Mouse (Mus musculus): ENCODE measurements at regions not wholly inside any gene's neighbourhood (a gene's known extent, or its start where the extent isn't known, plus 50 kb on each side); places are given as distances from the start of the nearest gene placed in this dataset.

DNA sequence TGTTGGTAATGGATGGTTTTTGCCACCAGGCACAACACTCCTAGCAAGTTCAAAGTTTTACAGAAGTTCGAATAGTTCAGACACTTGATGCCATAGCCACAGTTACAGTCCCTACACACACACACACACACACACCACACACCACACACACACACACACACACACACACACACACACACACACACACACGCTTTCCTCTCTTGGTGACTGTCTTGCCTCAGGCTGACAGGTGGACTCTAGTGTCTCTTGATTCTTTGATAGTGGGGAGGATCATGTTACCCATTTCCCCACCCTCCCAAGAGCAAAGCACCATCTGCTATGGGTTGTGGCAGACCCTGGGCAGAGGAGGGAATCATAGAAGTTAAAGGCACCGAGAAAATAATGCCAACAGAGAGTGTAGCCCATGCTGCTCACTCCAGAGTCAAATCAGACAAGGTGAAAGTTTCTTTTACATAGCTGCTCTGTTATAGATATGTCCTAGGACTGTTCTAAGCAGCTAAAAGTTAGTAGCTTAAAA is 75.9 kb downstream of the Klhl25 start:
- Histone ChIP-seq H3K36me3 (ENCODE audit: control insufficient read depth, insufficient read depth, low read length, poor library complexity, severe bottlenecking) (no peaks in the 10 kb centered on the region), H3K27me3 (ENCODE audit: control insufficient read depth, insufficient read depth, low read length, poor library complexity, severe bottlenecking) (no peaks in the 10 kb centered on the region)
- DNase-seq (ENCODE audit: low read depth, low spot score), result no peak

DNA sequence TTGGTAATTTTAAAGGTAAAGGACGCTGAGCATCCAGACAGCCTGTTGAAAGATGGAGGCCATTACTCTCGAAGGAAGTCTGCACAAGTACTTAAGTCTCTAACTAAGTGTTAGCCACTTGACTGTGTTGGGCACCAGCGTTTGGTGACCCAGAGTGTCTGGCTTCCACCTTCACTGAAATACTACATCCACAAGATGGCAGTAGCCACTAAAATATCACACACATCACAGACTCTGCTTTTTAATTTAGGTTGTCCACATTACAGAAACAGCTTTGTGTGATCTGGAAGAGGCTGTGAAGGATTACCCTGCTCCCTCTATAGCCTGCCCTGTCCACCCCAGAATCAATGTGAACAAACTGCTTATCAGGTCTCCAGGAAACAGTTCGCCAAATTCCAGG is 79.4 kb downstream of the Klhl25 start:
- Histone ChIP-seq H3K36me3 (ENCODE audit: control insufficient read depth, insufficient read depth, low read length, poor library complexity, severe bottlenecking) (no peaks in the 10 kb centered on the region), H3K27me3 (ENCODE audit: control insufficient read depth, insufficient read depth, low read length, poor library complexity, severe bottlenecking) (no peaks in the 10 kb centered on the region)
- DNase-seq (ENCODE audit: low read depth, low spot score), result peak; percentile 20

DNA sequence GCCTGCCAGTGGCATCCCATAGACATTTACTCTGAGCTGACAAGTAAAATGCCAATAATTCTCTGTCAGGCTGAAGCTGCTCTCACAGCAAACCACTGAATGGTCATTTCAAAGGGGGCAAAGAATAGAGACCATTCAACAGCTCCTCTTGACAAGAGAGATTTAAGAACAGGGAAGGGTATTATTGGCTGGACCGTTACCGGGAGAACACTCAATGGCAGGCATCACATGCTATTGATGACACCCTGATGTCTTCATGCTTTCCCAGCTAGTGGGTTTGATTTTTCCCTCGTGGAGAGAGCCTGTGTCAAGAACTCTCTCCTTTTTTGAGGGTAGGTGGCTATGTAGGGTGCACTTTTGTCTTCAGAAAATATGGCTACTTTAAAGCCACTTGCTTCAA is 95.7 kb downstream of the Klhl25 start:
- H3K36me3 ChIP-seq (ENCODE audit: control insufficient read depth, insufficient read depth, low read length, poor library complexity, severe bottlenecking), result no peaks in the 10 kb centered on the region
- no peaks in the 10 kb centered on the region for H3K27me3 ChIP-seq (ENCODE audit: control insufficient read depth, insufficient read depth, low read length, poor library complexity, severe bottlenecking)
- DNase-seq (ENCODE audit: low read depth, low spot score), result no peak

DNA sequence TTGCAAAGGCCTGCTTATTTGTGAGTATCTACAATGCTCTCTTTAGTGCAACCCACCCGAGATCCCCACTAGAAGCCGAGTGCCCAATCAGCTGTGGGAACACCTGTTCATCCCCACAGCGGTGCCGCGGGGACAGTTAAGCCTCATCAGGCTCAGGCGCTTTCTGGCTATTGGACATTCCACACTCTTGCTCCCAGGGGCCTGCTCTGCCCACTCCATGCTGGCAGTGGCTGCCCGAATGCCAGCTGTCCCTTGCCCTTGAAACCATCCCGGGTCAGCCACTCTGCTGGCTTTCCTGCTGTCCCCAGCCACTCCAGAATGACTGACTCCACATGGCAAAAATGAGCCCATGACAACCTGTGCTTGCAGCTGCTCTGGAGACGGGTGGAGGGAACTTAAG is 107.6 kb downstream of the Klhl25 start:
- DNase-seq (ENCODE audit: low read depth, low spot score), result no peak
- Histone ChIP-seq H3K36me3 (ENCODE audit: control insufficient read depth, insufficient read depth, low read length, poor library complexity, severe bottlenecking) (no peaks in the 10 kb centered on the region), H3K27me3 (ENCODE audit: control insufficient read depth, insufficient read depth, low read length, poor library complexity, severe bottlenecking) (no peaks in the 10 kb centered on the region)

DNA sequence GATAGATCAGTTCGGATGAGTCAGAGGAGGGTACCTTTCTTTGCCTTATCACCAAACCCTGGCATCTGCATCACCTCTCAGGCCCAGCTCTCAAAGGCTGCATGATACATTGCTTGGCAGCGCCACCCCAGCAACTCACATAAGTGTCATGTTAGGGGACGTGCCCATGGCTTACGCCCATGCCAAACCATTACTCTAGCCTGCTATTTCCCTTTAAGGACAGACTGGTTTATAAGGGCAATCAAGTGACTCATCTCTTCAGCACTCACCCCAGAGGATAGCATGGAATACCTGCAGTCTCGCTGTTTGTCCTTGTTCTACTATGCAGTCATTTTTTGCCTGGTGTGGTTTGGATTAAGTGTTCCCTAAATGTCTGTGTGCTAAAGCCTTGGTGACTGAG is 109.3 kb downstream of the Klhl25 start:
- H3K27me3 ChIP-seq (ENCODE audit: control insufficient read depth, insufficient read depth, low read length, poor library complexity, severe bottlenecking), result no peaks in the 10 kb centered on the region
- no peaks in the 10 kb centered on the region for H3K36me3 ChIP-seq (ENCODE audit: control insufficient read depth, insufficient read depth, low read length, poor library complexity, severe bottlenecking)
- no peak for DNase-seq (ENCODE audit: low read depth, low spot score)

DNA sequence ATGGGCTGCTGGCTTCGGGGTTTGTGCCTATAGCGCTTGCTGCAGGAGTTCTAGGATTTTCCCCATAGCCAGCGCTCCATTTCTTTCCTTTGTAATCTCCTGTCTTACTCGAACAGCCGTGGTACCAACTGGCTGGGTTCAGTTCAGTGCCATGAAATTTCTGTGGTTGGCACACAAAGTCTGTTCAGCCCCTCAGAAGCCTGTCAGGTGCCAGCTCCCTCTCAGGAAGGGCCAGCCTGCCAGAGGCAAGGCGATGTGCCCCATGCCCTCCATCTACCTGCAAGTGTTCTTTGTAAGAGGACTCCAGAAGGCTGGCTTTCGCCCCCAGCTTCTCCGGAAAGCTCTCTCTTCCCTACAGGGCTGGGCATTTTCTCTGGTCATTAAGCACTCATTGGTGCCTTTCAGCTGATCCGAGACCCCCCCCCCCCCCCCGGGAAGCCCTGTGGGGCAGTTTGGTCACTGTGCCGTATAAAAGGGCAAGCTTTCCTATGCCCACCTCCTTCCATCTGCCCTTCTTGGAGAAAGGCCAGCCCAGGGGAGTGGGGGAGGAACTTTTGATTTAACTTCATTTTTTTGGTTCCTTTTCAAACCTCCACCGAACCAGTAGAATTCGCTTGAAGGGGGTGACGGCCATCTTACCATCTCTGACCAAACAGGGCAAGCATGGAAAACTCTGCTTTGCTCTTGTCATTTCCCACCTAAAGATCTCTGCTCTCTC is 112.0 kb downstream of the Klhl25 start:
- Histone ChIP-seq H3K27me3 (ENCODE audit: control insufficient read depth, insufficient read depth, low read length, poor library complexity, severe bottlenecking) (no peaks in the 10 kb centered on the region), H3K36me3 (ENCODE audit: control insufficient read depth, insufficient read depth, low read length, poor library complexity, severe bottlenecking) (no peaks in the 10 kb centered on the region)
- DNase-seq (ENCODE audit: low read depth, low spot score), result no peak

DNA sequence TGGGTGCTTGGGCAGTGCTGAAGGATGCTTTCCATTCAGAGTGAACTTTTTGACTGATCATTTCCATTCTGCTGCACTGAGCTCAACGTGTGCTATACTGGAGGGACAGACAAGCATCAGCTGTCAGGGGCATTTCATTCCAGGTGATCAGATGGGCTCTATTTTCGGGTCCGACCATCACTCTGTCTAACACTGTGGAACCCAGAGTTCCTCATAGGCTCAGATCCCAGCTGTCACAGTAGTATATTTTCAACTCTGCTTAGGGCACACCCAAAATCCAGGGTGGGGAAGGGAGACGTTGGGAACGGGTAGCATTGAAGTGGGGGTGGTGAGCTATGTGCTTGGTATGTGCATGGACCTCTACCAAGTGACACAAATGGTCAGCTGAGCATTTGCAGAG is 120.1 kb downstream of the Klhl25 start:
- no peaks in the 10 kb centered on the region for H3K27me3 ChIP-seq (ENCODE audit: control insufficient read depth, insufficient read depth, low read length, poor library complexity, severe bottlenecking)
- DNase-seq (ENCODE audit: low read depth, low spot score), result no peak
- no peaks in the 10 kb centered on the region for H3K36me3 ChIP-seq (ENCODE audit: control insufficient read depth, insufficient read depth, low read length, poor library complexity, severe bottlenecking)

DNA sequence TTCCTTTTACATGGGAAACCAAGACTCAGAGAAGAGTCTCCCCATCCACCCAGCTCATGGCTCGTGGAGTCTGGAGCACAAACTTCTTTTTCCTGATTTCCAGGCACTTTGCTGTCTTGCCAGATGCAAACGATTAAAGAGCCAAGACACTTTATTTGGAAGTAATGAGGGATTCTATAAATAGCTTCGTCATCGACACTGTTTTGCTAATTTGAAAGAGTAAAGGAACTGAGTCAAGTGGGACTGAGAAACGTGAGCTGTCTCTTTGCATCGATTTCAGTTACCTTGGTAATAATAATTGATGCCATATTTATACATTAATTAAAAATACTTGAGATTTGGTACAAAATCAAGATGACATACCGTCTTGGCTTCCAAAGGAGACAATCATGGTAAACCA is 122.8 kb downstream of the Klhl25 start:
- H3K36me3 ChIP-seq (ENCODE audit: control insufficient read depth, insufficient read depth, low read length, poor library complexity, severe bottlenecking), result no peaks in the 10 kb centered on the region
- no peaks in the 10 kb centered on the region for H3K27me3 ChIP-seq (ENCODE audit: control insufficient read depth, insufficient read depth, low read length, poor library complexity, severe bottlenecking)
- no peak for DNase-seq (ENCODE audit: low read depth, low spot score)

DNA sequence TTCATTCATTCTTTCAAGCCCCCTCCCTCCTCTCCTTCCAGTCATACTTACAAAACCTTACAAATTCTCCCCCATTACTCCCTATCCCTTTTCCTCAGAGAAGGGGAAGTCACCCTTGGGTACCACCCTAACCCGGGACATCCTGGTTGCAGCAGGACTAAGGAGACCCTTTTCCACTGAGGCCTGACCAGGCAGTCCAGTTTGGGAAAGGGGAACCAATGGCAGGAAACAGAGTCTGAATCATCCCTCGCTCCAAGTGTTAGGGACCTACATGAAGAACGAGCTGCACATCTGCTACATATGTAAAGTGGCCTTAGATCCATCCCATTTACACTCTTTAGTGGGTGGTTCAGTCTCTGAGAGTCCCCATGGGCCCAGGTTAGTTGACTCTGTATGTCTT is 123.6 kb downstream of the Klhl25 start:
- Histone ChIP-seq H3K27me3 (ENCODE audit: control insufficient read depth, insufficient read depth, low read length, poor library complexity, severe bottlenecking) (no peaks in the 10 kb centered on the region), H3K36me3 (ENCODE audit: control insufficient read depth, insufficient read depth, low read length, poor library complexity, severe bottlenecking) (no peaks in the 10 kb centered on the region)
- DNase-seq (ENCODE audit: low read depth, low spot score), result no peak

DNA sequence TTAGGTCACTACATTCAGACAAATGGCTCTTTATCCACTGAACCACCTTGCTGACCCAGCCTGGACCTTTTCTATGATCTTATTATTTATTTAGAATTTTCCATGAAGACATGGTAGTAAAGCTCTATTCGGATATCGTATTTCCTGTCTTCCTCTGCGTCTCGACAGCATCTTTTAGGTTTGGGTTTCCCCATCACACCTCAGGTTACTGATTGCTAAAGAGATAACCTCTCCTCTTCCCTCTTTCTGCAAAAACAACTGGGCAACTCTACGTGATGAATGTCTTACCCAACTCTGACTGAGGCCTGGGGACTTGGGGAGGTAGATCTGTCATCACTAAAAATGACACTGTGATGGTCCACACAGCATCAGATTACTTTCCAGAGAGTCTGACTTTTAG is 133.4 kb downstream of the Klhl25 start:
- no peak for DNase-seq (ENCODE audit: low read depth, low spot score)

DNA sequence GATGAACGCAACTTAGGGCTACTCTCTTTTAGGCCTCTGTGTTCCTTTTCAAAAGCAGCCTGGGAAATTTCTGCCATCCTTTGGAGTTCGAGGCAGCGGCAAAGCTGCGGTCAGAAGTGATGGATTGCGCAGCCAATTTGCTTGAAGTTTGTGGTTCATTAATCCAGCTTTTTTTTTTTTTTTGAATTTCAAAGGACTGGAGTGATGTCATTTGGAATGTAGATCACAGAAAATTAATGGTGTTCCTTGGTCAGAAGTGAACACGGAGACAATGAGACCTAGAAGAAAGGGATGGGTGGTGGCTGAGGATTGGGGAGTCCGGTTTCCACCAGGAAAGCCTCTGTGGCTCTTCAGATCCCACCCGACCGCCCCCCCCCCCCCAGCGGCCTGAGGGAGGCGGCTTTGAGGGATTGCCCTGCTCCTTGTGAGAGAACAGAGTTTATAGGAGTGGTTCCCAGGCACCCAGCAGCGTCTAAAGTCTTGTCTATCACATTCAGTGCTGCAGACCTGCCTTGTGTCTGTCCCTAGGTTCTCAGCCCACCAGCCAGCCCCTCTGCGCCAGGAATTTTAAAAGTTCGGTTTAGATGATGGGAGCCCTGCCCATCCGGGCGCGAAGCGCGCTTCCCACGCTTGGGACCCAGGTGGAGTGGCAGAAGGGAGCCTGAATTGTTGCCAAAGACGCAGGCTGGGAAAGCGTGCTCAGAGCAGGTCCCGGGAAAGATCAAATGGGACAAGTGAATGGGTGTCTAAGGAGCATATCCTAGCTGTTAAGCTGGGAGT is 135.1 kb downstream of the Klhl25 start:
- DNase-seq (ENCODE audit: low read depth, low spot score), result no peak
- H3K27me3 ChIP-seq (ENCODE audit: control insufficient read depth, insufficient read depth, low read length, poor library complexity, severe bottlenecking), result peaks cover 2% of the 10 kb centered on the region
- H3K36me3 ChIP-seq (ENCODE audit: control insufficient read depth, insufficient read depth, low read length, poor library complexity, severe bottlenecking), result no peaks in the 10 kb centered on the region

More for the DNA sequence above, 133.4 kb downstream of the Klhl25 start:
- Histone ChIP-seq H3K36me3 (ENCODE audit: control insufficient read depth, insufficient read depth, low read length, poor library complexity, severe bottlenecking) (no peaks in the 10 kb centered on the region), H3K27me3 (ENCODE audit: control insufficient read depth, insufficient read depth, low read length, poor library complexity, severe bottlenecking) (peaks cover 2% of the 10 kb centered on the region)

DNA sequence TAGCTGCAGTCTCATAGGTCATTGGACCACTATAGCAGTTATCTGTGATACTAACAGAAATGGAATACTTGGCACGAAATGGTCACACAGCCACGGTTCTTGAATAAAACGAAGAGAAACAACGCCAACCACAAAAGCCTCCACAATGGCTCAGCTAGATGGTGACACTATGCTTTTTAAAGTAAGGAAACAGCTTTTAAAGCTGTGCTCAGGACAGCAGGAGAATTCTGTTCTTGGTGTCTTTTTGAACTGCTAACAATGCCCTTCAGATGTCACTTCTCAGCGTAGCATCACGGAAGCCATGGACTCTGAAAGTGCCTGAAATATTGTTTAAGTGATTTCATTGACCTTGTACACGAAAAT is 135.7 kb downstream of the Klhl25 start:
- Histone ChIP-seq H3K36me3 (ENCODE audit: control insufficient read depth, insufficient read depth, low read length, poor library complexity, severe bottlenecking) (no peaks in the 10 kb centered on the region), H3K27me3 (ENCODE audit: control insufficient read depth, insufficient read depth, low read length, poor library complexity, severe bottlenecking) (peaks cover 2% of the 10 kb centered on the region)
- DNase-seq (ENCODE audit: low read depth, low spot score), result no peak

DNA sequence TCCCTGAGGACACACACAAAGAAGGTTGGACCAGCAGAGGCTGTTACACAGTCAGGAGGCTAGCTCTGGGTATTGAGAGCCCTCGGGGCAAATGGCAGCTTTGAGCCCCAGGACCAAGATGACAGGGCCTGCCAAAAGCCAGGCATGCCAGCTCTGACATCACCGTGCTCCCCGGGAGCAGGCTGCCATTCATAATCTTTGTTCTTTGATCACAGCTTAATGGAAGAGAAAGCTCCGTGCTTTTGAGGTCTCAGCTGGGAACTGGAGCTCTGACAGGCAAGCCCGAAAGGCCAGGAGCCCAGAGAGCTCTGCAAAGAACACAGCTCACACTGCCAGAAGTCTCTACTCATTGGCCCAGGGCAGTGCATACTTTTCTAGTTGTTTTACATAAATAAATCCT is 150.7 kb downstream of the Klhl25 start:
- Histone ChIP-seq H3K36me3 (ENCODE audit: control insufficient read depth, insufficient read depth, low read length, poor library complexity, severe bottlenecking) (no peaks in the 10 kb centered on the region), H3K27me3 (ENCODE audit: control insufficient read depth, insufficient read depth, low read length, poor library complexity, severe bottlenecking) (no peaks in the 10 kb centered on the region)
- no peak for DNase-seq (ENCODE audit: low read depth, low spot score)

DNA sequence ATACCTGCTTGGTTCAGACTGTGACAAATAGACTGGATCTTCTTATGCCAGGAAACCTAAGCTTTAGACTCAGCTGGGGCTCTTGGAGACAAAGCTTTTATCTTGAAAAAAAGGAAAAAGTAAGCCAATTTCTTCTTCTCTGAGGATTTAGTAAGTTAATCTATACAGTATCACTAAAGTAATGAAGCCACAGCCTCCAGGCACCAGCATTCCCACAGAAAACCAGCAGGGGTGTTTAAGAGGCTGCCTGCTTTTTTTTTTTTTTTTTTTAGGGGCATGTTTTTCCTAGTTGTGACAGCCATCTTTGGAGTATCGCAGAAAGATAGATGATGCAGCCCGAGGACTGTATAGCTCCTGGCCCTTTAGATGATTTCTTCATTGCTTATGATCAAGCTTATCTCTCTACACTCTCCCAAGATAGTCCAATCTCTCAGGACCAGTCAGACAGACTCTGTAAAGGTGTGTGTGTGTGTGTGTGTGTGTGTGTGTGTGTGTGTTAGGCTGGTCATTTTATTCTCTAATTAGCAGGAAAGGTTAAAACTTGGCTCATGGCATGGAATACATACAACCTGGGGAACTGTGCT is 151.3 kb downstream of the Klhl25 start:
- DNase-seq (ENCODE audit: low read depth, low spot score), result no peak
- H3K27me3 ChIP-seq (ENCODE audit: control insufficient read depth, insufficient read depth, low read length, poor library complexity, severe bottlenecking), result no peaks in the 10 kb centered on the region
- H3K36me3 ChIP-seq (ENCODE audit: control insufficient read depth, insufficient read depth, low read length, poor library complexity, severe bottlenecking), result no peaks in the 10 kb centered on the region

DNA sequence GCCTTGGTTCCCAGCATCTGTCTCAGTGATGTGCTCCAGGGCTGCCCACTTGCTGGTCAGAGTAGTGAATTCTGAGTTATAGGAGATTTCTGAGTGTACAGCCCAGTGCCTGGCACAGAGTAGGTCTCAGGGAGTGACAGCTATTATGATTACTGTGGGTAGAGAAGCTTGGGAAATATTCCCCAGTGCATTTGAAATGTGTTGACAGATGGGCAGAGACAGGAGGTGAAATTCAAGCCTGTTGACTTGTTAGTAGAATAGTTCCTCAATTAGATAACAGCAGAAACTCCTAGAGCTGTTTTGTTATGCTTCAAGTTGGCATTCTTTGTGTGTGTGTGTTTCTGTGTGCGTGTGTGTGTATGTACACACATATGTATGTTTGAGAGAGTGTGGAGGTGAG is 152.9 kb downstream of the Klhl25 start:
- Histone ChIP-seq H3K36me3 (ENCODE audit: control insufficient read depth, insufficient read depth, low read length, poor library complexity, severe bottlenecking) (no peaks in the 10 kb centered on the region), H3K27me3 (ENCODE audit: control insufficient read depth, insufficient read depth, low read length, poor library complexity, severe bottlenecking) (no peaks in the 10 kb centered on the region)
- no peak for DNase-seq (ENCODE audit: low read depth, low spot score)
